Mouse (Mus musculus) embryonic fibroblast, embryonic 13.5 days (primary cell): Measurements from ENCODE around the gene Prr3. TPM values are rescaled to one million over a fixed set of nuclear protein-coding genes. Genes with fewer than 3 reads are reported as not detected.
"Not testable (repeated sequence)": the region's sequence is repeated elsewhere in the genome, so short reads cannot be mapped to it uniquely, and the experiment has no call there.

Experiments
- H3K27ac ChIP-seq: 2 replicates; pipeline ENCODE4 v1.5.1; 2012; ENCODE audit warnings: low read length, control low read depth, inconsistent platforms; ENCODE audit not compliant: insufficient read depth
- H3K4me1 ChIP-seq: 2 replicates; pipeline ENCODE4 v1.6.1; 2011; ENCODE audit warnings: low read length; ENCODE audit not compliant: control insufficient read depth, insufficient read depth
- H3K4me3 ChIP-seq: 2 replicates; pipeline ENCODE4 v1.5.1; 2011; ENCODE audit warnings: mild to moderate bottlenecking, control low read depth, low read length; ENCODE audit not compliant: insufficient read depth
- CTCF ChIP-seq: IDR thresholded peaks from 2 replicates; pipeline ENCODE4 v1.5.1; 2011; ENCODE audit warnings: mild to moderate bottlenecking, control low read depth, low read length, moderate library complexity, borderline replicate concordance; ENCODE audit not compliant: insufficient read depth
- POLR2A ChIP-seq: IDR thresholded peaks from 2 replicates; pipeline ENCODE4 v1.6.1; 2011; ENCODE audit warnings: low read depth, mild to moderate bottlenecking, control low read depth, low read length, moderate library complexity
- polyA plus RNA-seq: library from polyadenylated mRNA; stranded (reverse); fragments of >200 nt; gene quantifications from 2 replicates; pipeline ENCODE4 v1.2.4, GENCODE M21; 2011; ENCODE audit warnings: low read depth; ENCODE audit not compliant: missing spikeins, insufficient read length

Gene Prr3
- polyA plus RNA-seq, 1 experiment, result 31.4 TPM

- Histone ChIP-seq H3K4me3 (no peak overlapping the region), H3K27ac (no peak overlapping the region), H3K4me1 (no peaks in the 10 kb centered on the region)
- TF ChIP-seq CTCF, result no peak
Observed at GRCm38 (mm10) chr17:35939941-35940340, 40.1 kb downstream of the Prr3 start.

GRCm38 (mm10) chr17:35939108-35939507, 40.9 kb downstream of the Prr3 start:
- H3K4me1 ChIP-seq, result no peaks in the 10 kb centered on the region
- H3K27ac ChIP-seq, result no peak overlapping the region
- no peak overlapping the region for H3K4me3 ChIP-seq
- TF ChIP-seq POLR2A (no peak), CTCF (no peak)

- Histone ChIP-seq H3K4me1 (no peaks in the 10 kb centered on the region), H3K4me3 (no peak overlapping the region), H3K27ac (no peak overlapping the region)
- peak; percentile 56; the same call in 1 of the 2 replicates for TF ChIP-seq CTCF
- TF ChIP-seq POLR2A, result no peak
Observed at GRCm38 (mm10) chr17:35937700-35938348, 42.2 kb downstream of the Prr3 start.

GRCm38 (mm10) chr17:35935763-35936162, 44.3 kb downstream of the Prr3 start:
- not testable (repeated sequence) for H3K4me3 ChIP-seq, H3K27ac ChIP-seq, H3K4me1 ChIP-seq

- TF ChIP-seq POLR2A (no peak), CTCF (no peak)
Observed at GRCm38 (mm10) chr17:35932608-35933007, 47.4 kb downstream of the Prr3 start.

DNA sequence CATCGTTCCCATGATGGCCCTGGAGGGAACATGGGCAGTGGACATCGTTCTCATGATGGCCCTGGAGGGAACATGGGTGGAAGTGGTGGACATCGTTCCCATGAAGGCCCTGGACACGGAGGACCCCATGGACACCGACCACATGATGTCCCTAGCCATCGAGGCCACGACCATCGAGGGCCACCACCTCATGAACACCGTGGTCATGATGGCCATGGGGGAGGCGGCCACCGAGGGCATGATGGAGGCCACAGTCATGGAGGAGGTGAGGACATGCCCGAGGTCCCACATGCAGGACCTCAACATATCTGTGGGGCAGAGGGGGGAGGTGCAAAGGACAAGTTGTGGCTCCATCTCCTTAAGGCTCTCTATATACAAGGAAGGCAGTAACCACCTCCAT, 49.4 kb downstream of the Prr3 start:
- no peak overlapping the region for H3K27ac ChIP-seq
- H3K4me1 ChIP-seq, result no peaks in the 10 kb centered on the region
- TF ChIP-seq POLR2A (no peak), CTCF (no peak)
- no peak overlapping the region for H3K4me3 ChIP-seq

More at GRCm38 (mm10) chr17:35932608-35933007, 47.4 kb downstream of the Prr3 start:
- H3K4me3 ChIP-seq, result no peak overlapping the region
- H3K4me1 ChIP-seq, result no peaks in the 10 kb centered on the region
- no peak overlapping the region for H3K27ac ChIP-seq

- no peak for TF ChIP-seq CTCF
- TF ChIP-seq POLR2A, result no peak
- Histone ChIP-seq H3K4me3 (no peak overlapping the region), H3K4me1 (no peaks in the 10 kb centered on the region), H3K27ac (no peak overlapping the region)
Observed at GRCm38 (mm10) chr17:35929534-35929933, 50.5 kb downstream of the Prr3 start.

DNA sequence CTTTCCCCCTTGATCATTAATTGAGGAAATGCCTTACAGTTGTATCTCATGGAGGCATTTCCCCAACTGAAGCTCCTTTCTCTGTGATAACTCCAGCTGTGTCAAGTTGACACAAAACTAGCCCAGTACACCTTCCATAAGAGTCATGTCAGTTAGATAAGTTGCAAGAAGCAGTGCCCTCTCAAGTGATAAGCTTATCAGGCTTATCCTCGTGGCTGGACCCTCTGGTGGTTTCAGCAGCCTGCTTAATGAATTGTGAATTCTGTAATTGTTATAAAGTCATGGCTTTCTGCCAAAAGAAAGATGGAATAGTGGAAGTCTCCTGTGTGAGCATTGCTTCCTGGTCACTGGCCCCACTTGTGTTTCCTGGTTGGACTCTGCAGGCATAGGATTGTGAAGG, 52.6 kb downstream of the Prr3 start:
- H3K4me3 ChIP-seq, result no peak overlapping the region
- TF ChIP-seq CTCF (no peak), POLR2A (no peak)
- H3K4me1 ChIP-seq, result no peaks in the 10 kb centered on the region

DNA sequence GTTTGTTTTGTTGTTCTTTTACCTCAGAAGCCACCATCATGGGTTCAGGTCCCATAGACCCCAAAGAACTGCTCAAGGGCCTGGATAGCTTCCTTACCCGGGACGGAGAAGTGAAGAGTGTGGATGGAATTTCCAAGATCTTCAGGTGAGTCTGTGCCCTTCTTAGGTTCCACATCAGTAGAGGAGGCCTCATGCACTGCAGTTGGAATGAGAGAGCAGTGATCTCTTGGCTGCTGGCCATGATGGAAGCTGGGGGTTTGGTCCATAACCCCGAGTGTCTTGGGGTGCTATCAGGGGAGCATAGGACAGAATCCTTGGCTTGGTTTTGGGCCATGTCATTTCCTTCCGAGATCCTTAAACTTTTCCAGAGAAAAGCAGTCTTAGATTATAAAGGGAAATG, 56.8 kb downstream of the Prr3 start:
- Histone ChIP-seq H3K27ac (no peak overlapping the region), H3K4me1 (peaks cover 5% of the 10 kb centered on the region), H3K4me3 (no peak overlapping the region)
- TF ChIP-seq POLR2A, result peak; percentile 48
- no peak for TF ChIP-seq CTCF

More for the DNA sequence above, 52.6 kb downstream of the Prr3 start:
- H3K27ac ChIP-seq, result no peak overlapping the region

GRCm38 (mm10) chr17:35922566-35922965, 57.5 kb downstream of the Prr3 start:
- no peak overlapping the region for H3K27ac ChIP-seq
- no peak overlapping the region for H3K4me3 ChIP-seq
- TF ChIP-seq POLR2A (peak; percentile 31; the same call in 1 of the 2 replicates), CTCF (no peak)
- peaks cover 5% of the 10 kb centered on the region for H3K4me1 ChIP-seq

Other genes starting within 250 kb of the Prr3 start
- 82.6 and 120 TPM in 2 replicates for gene Ier3, start 158.6 kb downstream of the Prr3 start, polyA plus RNA-seq
- 66.3 and 78.7 TPM in 2 replicates for gene Flot1, start 157.0 kb downstream of the Prr3 start, polyA plus RNA-seq
- gene Tubb5, start 141.9 kb downstream of the Prr3 start, polyA plus RNA-seq, result 856 and 947 TPM in 2 replicates
- gene Mdc1, start 138.7 kb downstream of the Prr3 start, polyA plus RNA-seq, result 30.4 and 31.8 TPM in 2 replicates
- gene Nrm, start 118.9 kb downstream of the Prr3 start, polyA plus RNA-seq, result 9.8 and 15.5 TPM in 2 replicates
- 92.1 and 115 TPM in 2 replicates for gene Ppp1r18, start 114.6 kb downstream of the Prr3 start, polyA plus RNA-seq
- 40.5 and 41.1 TPM in 2 replicates for gene Dhx16, start 100.4 kb downstream of the Prr3 start, polyA plus RNA-seq
- gene 2310061I04Rik, start 82.8 kb downstream of the Prr3 start, polyA plus RNA-seq, result 29.0 and 37.3 TPM in 2 replicates
- gene Atat1, start 70.2 kb downstream of the Prr3 start, polyA plus RNA-seq, result 31.8 and 34.7 TPM in 2 replicates
- 86.9 and 89.8 TPM in 2 replicates for gene Mrps18b, start 63.8 kb downstream of the Prr3 start, polyA plus RNA-seq
- gene Ppp1r10, start 63.8 kb downstream of the Prr3 start, polyA plus RNA-seq, result 58.6 and 67.3 TPM in 2 replicates
- gene Abcf1, start 10.5 kb downstream of the Prr3 start, polyA plus RNA-seq, result 90.7 and 95.8 TPM in 2 replicates
- gene Gnl1, start 385 bp downstream of the Prr3 start, polyA plus RNA-seq, result 40.0 and 40.9 TPM in 2 replicates
- gene H2-T24, start 40.3 kb upstream of the Prr3 start, polyA plus RNA-seq, result not detected in 2 replicates
- gene H2-T23, start 52.6 kb upstream of the Prr3 start, polyA plus RNA-seq, result 15.8 and 21.7 TPM in 2 replicates
- gene H2-T22, start 62.5 kb upstream of the Prr3 start, polyA plus RNA-seq, result 50.4 and 54.1 TPM in 2 replicates
- gene Gm6034, start 62.7 kb upstream of the Prr3 start, polyA plus RNA-seq, result not detected in 2 replicates
- gene Gm11127, start 78.1 kb upstream of the Prr3 start, polyA plus RNA-seq, result not detected in 2 replicates
- not detected in 2 replicates for gene Gm19684, start 141.4 kb upstream of the Prr3 start, polyA plus RNA-seq
- not detected in 2 replicates for gene Gm7030, start 149.2 kb upstream of the Prr3 start, polyA plus RNA-seq
- gene Gm8909, start 188.3 kb upstream of the Prr3 start, polyA plus RNA-seq, result not detected in 2 replicates
- not detected in 2 replicates for gene H2-T3, start 210.1 kb upstream of the Prr3 start, polyA plus RNA-seq